Mouse (Mus musculus) hindbrain, embryonic 15.5 days (tissue): ENCODE data around the gene Perm1. TPM values are rescaled to one million over a fixed set of nuclear protein-coding genes. Genes with fewer than 3 reads are reported as not detected.

Experiments used
- ATAC-seq: fragments of 200-750 bp; cut with Nextera tagmentation; 2 replicates; pipeline ENCODE4 v1.8.0; 2017; ENCODE audit warnings: low read depth, moderate number of reproducible peaks, moderate TSS enrichment; ENCODE audit not compliant: low FRiP score
- H3K27ac ChIP-seq: fragments of 300-500 bp; sonication (generic); replicated peaks from 2 replicates; pipeline ENCODE4 v1.5.1; 2015; ENCODE audit warnings: mild to moderate bottlenecking, inconsistent platforms
- H3K27me3 ChIP-seq: fragments of 300-500 bp; sonication (generic); 2 replicates; pipeline ENCODE4 v1.6.1; 2015; ENCODE audit warnings: control low read depth, inconsistent platforms
- H3K36me3 ChIP-seq: fragments of 300-500 bp; sonication (generic); 2 replicates; pipeline ENCODE4 v1.6.1; 2015; ENCODE audit warnings: control low read depth, inconsistent platforms
- H3K4me1 ChIP-seq: fragments of 300-500 bp; sonication (generic); replicated peaks from 2 replicates; pipeline ENCODE4 v1.6.1; 2015; ENCODE audit warnings: control low read depth, inconsistent platforms
- H3K4me2 ChIP-seq: fragments of 300-500 bp; sonication (generic); 2 replicates; pipeline ENCODE4 v1.6.1; 2015; ENCODE audit warnings: moderate library complexity, mild to moderate bottlenecking, inconsistent platforms
- H3K4me3 ChIP-seq: fragments of 300-500 bp; sonication (generic); 2 replicates; pipeline ENCODE4 v1.5.1; 2015; ENCODE audit warnings: mild to moderate bottlenecking, inconsistent platforms
- H3K9ac ChIP-seq: fragments of 300-500 bp; sonication (generic); 2 replicates; pipeline ENCODE4 v1.6.1; 2015; ENCODE audit warnings: inconsistent platforms
- H3K9me3 ChIP-seq: fragments of 300-500 bp; sonication (generic); 2 replicates; pipeline ENCODE4 v1.6.1; 2016; ENCODE audit warnings: control low read depth, inconsistent platforms
- WGBS: fragments of 180-500 bp; shearing (Covaris S2); methylation state at CpG from one replicate; pipeline ENCODE4 v1.1.7; 2015; 5-methylcytosine and 5-hydroxymethylcytosine counted together
- polyA plus RNA-seq: library from polyadenylated mRNA; unstranded; fragments of >200 nt; fragmentation: Nextera tagmentation; extraction: Ambion mirVana; gene quantifications from 2 replicates; pipeline ENCODE4 v1.2.1, GENCODE M21; 2015

Gene Perm1
- polyA plus RNA-seq, 1 experiment from 2014 or later: 2.5 TPM

- no peaks in the 10 kb centered on the region for H3K27me3 ChIP-seq
- no peak overlapping the region for H3K9ac ChIP-seq
Measured at GRCm38 (mm10) chr4:156228393-156229024, 12.8 kb downstream of the Perm1 start.

GRCm38 (mm10) chr4:156234021-156234501 lies 18.4 kb downstream of the Perm1 start:
- peaks cover 20% of the 10 kb centered on the region for H3K4me1 ChIP-seq
- no peaks in the 10 kb centered on the region for H3K9me3 ChIP-seq
- peak overlapping the region; percentile 97 for H3K4me3 ChIP-seq
- 0 out of 2 replicates have a peak, but pooled peaks have one; percentile 10 for ATAC-seq
- H3K4me2 ChIP-seq: peak overlapping the region; percentile 93
- peaks cover 35% of the 10 kb centered on the region for H3K36me3 ChIP-seq
- no peaks in the 10 kb centered on the region for H3K27me3 ChIP-seq
- peak overlapping the region; percentile 90 for H3K27ac ChIP-seq
- peak overlapping the region; percentile 62 for H3K9ac ChIP-seq
- WGBS: 2% methylated on average over 17 of the region's 17 CpGs

More at GRCm38 (mm10) chr4:156228393-156229024, 12.8 kb downstream of the Perm1 start:
- Histone ChIP-seq H3K9me3 (no peaks in the 10 kb centered on the region), H3K36me3 (peaks cover 28% of the 10 kb centered on the region), H3K4me1 (peaks cover 5% of the 10 kb centered on the region), H3K4me3 (no peak overlapping the region), H3K4me2 (no peak overlapping the region), H3K27ac (no peak overlapping the region)
- WGBS: 27% methylated on average over 12 of the region's 12 CpGs
- peak; percentile 51 for ATAC-seq

- Histone ChIP-seq H3K27ac (peak within 1 kb of the TSS; percentile 93), H3K4me1 (peaks cover 20% of the 10 kb centered on the region), H3K9me3 (no peaks in the 10 kb centered on the region), H3K27me3 (no peaks in the 10 kb centered on the region), H3K4me3 (peak within 1 kb of the TSS; percentile 97), H3K4me2 (peak within 1 kb of the TSS; percentile 93), H3K9ac (peak within 1 kb of the TSS; percentile 82), H3K36me3 (peaks cover 35% of the 10 kb centered on the region)
- WGBS: under 1% methylated on average over 21 of the region's 48 CpGs
- ATAC-seq: peak; percentile 49
Measured at GRCm38 (mm10) chr4:156234701-156235213, 19.1 kb downstream of the Perm1 start, which contains the start of gene Plekhn1. Gene Plekhn1, minus strand, starts transcription at chr4:156234857.

- Histone ChIP-seq H3K27me3 (no peaks in the 10 kb centered on the region), H3K36me3 (peaks cover 36% of the 10 kb centered on the region), H3K4me1 (peaks cover 20% of the 10 kb centered on the region), H3K4me2 (peak overlapping the region; percentile 93), H3K27ac (peak overlapping the region; percentile 93), H3K4me3 (peak overlapping the region; percentile 97), H3K9ac (peak overlapping the region; percentile 82), H3K9me3 (no peaks in the 10 kb centered on the region)
- ATAC-seq: peak; percentile 38
- under 1% methylated on average over 15 of the region's 15 CpGs for WGBS
Measured at GRCm38 (mm10) chr4:156235360-156235770, 19.7 kb downstream of the Perm1 start.

- H3K36me3 ChIP-seq: peaks cover 37% of the 10 kb centered on the region
- no peaks in the 10 kb centered on the region for H3K9me3 ChIP-seq
- peak within 1 kb of the TSS; percentile 93 for H3K4me2 ChIP-seq
- peak; percentile 88 for ATAC-seq
- H3K27me3 ChIP-seq: no peaks in the 10 kb centered on the region
- H3K27ac ChIP-seq: peak within 1 kb of the TSS; percentile 93
- peaks cover 20% of the 10 kb centered on the region for H3K4me1 ChIP-seq
- under 1% methylated on average over 86 of the region's 90 CpGs for WGBS
- peak within 1 kb of the TSS; percentile 97 for H3K4me3 ChIP-seq
- H3K9ac ChIP-seq: peak within 1 kb of the TSS; percentile 82
Measured at GRCm38 (mm10) chr4:156235808-156236533, 20.3 kb downstream of the Perm1 start, which contains the start of gene Noc2l. Gene Noc2l, plus strand, starts transcription at chr4:156236010.

- H3K36me3 ChIP-seq: peaks cover 38% of the 10 kb centered on the region
- no peaks in the 10 kb centered on the region for H3K9me3 ChIP-seq
- no peak for ATAC-seq
- H3K27ac ChIP-seq: no peak overlapping the region
- H3K4me3 ChIP-seq: peak overlapping the region; percentile 97
- peaks cover 20% of the 10 kb centered on the region for H3K4me1 ChIP-seq
- H3K27me3 ChIP-seq: no peaks in the 10 kb centered on the region
- H3K9ac ChIP-seq: no peak overlapping the region
- peak overlapping the region; percentile 93 for H3K4me2 ChIP-seq
- WGBS: 25% methylated on average over 58 of the region's 60 CpGs
Measured at GRCm38 (mm10) chr4:156236651-156237447, 21.2 kb downstream of the Perm1 start.

GRCm38 (mm10) chr4:156249567-156249966 lies 33.9 kb downstream of the Perm1 start:
- Histone ChIP-seq H3K36me3 (peaks cover 40% of the 10 kb centered on the region), H3K27me3 (peaks cover 4% of the 10 kb centered on the region), H3K9ac (no peak overlapping the region)

GRCm38 (mm10) chr4:156251081-156251480 lies 35.4 kb downstream of the Perm1 start:
- 58% methylated on average over 8 of the region's 8 CpGs for WGBS
- H3K4me2 ChIP-seq: no peak overlapping the region

More at GRCm38 (mm10) chr4:156249567-156249966, 33.9 kb downstream of the Perm1 start:
- 0 out of 2 replicates have a peak, but pooled peaks have one; percentile 4 for ATAC-seq
- Histone ChIP-seq H3K9me3 (no peaks in the 10 kb centered on the region), H3K4me1 (peaks cover 4% of the 10 kb centered on the region), H3K4me3 (no peak overlapping the region), H3K27ac (no peak overlapping the region), H3K4me2 (no peak overlapping the region)
- whole genome bisulfite sequencing: 70% methylated on average over 11 of the region's 11 CpGs

GRCm38 (mm10) chr4:156252140-156252539 lies 36.5 kb downstream of the Perm1 start:
- Histone ChIP-seq H3K9ac (no peak overlapping the region), H3K4me2 (no peak overlapping the region)

More at GRCm38 (mm10) chr4:156251081-156251480, 35.4 kb downstream of the Perm1 start:
- no peak for ATAC-seq
- no peak overlapping the region for H3K27ac ChIP-seq
- peaks cover 26% of the 10 kb centered on the region for H3K36me3 ChIP-seq
- H3K27me3 ChIP-seq: peaks cover 16% of the 10 kb centered on the region
- no peaks in the 10 kb centered on the region for H3K9me3 ChIP-seq
- H3K4me1 ChIP-seq: peaks cover 15% of the 10 kb centered on the region
- H3K9ac ChIP-seq: no peak overlapping the region
- no peak overlapping the region for H3K4me3 ChIP-seq

GRCm38 (mm10) chr4:156252619-156253018 lies 37.0 kb downstream of the Perm1 start:
- 35% methylated on average over 3 of the region's 3 CpGs for WGBS
- Histone ChIP-seq H3K9me3 (no peaks in the 10 kb centered on the region), H3K4me1 (peaks cover 15% of the 10 kb centered on the region), H3K4me3 (no peak overlapping the region), H3K27me3 (peaks cover 16% of the 10 kb centered on the region), H3K9ac (no peak overlapping the region), H3K27ac (no peak overlapping the region), H3K4me2 (no peak overlapping the region), H3K36me3 (peaks cover 12% of the 10 kb centered on the region)
- no peak for ATAC-seq

More at GRCm38 (mm10) chr4:156252140-156252539, 36.5 kb downstream of the Perm1 start:
- peaks cover 15% of the 10 kb centered on the region for H3K4me1 ChIP-seq
- no peak overlapping the region for H3K27ac ChIP-seq
- WGBS: 30% methylated on average over 7 of the region's 7 CpGs
- peaks cover 16% of the 10 kb centered on the region for H3K27me3 ChIP-seq
- ATAC-seq: no peak
- no peak overlapping the region for H3K4me3 ChIP-seq
- H3K9me3 ChIP-seq: no peaks in the 10 kb centered on the region
- peaks cover 17% of the 10 kb centered on the region for H3K36me3 ChIP-seq

GRCm38 (mm10) chr4:156253043-156253442 lies 37.4 kb downstream of the Perm1 start:
- Histone ChIP-seq H3K27ac (no peak overlapping the region), H3K9ac (no peak overlapping the region), H3K27me3 (peaks cover 16% of the 10 kb centered on the region), H3K4me1 (peaks cover 15% of the 10 kb centered on the region), H3K4me2 (no peak overlapping the region), H3K9me3 (no peaks in the 10 kb centered on the region), H3K4me3 (no peak overlapping the region), H3K36me3 (peaks cover 7% of the 10 kb centered on the region)
- no peak for ATAC-seq
- WGBS: 38% methylated on average over 7 of the region's 7 CpGs
